Mouse (Mus musculus) cerebellum, adult 2 months (tissue): ENCODE results near the gene Zfp62. TPM values are rescaled to one million over a fixed set of nuclear protein-coding genes. Genes with fewer than 3 reads are reported as not detected.

Source experiments
- DNase-seq, 2 experiments: peaks; one replicate each; pipeline ENCODE4 v3.0.0; 2021
- H3K27ac ChIP-seq: fragments of 200-500 bp; 2 replicates; pipeline ENCODE4 v1.5.1; 2012; ENCODE audit warnings: low read length, control low read depth, inconsistent platforms; ENCODE audit not compliant: insufficient read depth
- H3K27me3 ChIP-seq: fragments of 200-500 bp; 2 replicates; pipeline ENCODE4 v1.6.1; 2012; ENCODE audit warnings: inconsistent platforms, mild to moderate bottlenecking, low read length, moderate library complexity; ENCODE audit not compliant: control insufficient read depth, insufficient read depth
- H3K4me1 ChIP-seq: fragments of 200-500 bp; 2 replicates; pipeline ENCODE4 v1.6.1; 2011; ENCODE audit warnings: low read length; ENCODE audit not compliant: control insufficient read depth, insufficient read depth
- H3K4me3 ChIP-seq: fragments of 200-500 bp; replicated peaks from 2 replicates; pipeline ENCODE3; 2011; ENCODE audit warnings: mild to moderate bottlenecking, low read depth, low read length, control low read depth; ENCODE audit not compliant: insufficient read depth
- CTCF ChIP-seq: fragments of 200-500 bp; IDR thresholded peaks from 2 replicates; pipeline ENCODE4 v1.5.1; 2011; ENCODE audit warnings: low read depth, mild to moderate bottlenecking, control low read depth, low read length, moderate library complexity, borderline replicate concordance; ENCODE audit not compliant: insufficient read depth
- POLR2A ChIP-seq: fragments of 200-500 bp; IDR thresholded peaks from 2 replicates; pipeline ENCODE4 v1.6.1; 2011; ENCODE audit warnings: low read length, control low read depth, borderline replicate concordance; ENCODE audit not compliant: insufficient read depth
- WGBS: fragments of 180-500 bp; shearing (Covaris S2); methylation state at CpG from one replicate; pipeline ENCODE4 v1.1.7; 2018; 5-methylcytosine and 5-hydroxymethylcytosine counted together
- polyA plus RNA-seq: library from polyadenylated mRNA; depleted of rRNA; stranded (reverse); fragments of >200 nt; gene quantifications from 2 replicates; pipeline ENCODE4 v1.2.3, GENCODE M21; 2012

Gene Zfp62
- polyA plus RNA-seq, 1 experiment = 22.6 TPM

- Histone ChIP-seq H3K4me3 (no peak overlapping the region), H3K27ac (no peak overlapping the region), H3K27me3 (no peaks in the 10 kb centered on the region), H3K4me1 (no peaks in the 10 kb centered on the region)
- 49% methylated on average over 5 of the region's 5 CpGs for WGBS
- DNase-seq = no peak
- no peak for TF ChIP-seq POLR2A
- TF ChIP-seq CTCF = no peak
These were observed 49.0 kb downstream of the Zfp62 start for GRCm38 (mm10) chr11:49252048-49252447.

GRCm38 (mm10) chr11:49253035-49253434 lies 49.9 kb downstream of the Zfp62 start:
- TF ChIP-seq CTCF (no peak), POLR2A (no peak)
- WGBS = 53% methylated on average over 6 of the region's 6 CpGs
- H3K4me3 ChIP-seq = no peak overlapping the region
- H3K4me1 ChIP-seq = no peaks in the 10 kb centered on the region
- H3K27me3 ChIP-seq = no peaks in the 10 kb centered on the region
- H3K27ac ChIP-seq = no peak overlapping the region
- no peak for DNase-seq

- Histone ChIP-seq H3K27ac (no peak overlapping the region), H3K4me1 (0 out of 2 replicates have a peak, but pooled peaks cover 5% of the 10 kb centered on the region), H3K4me3 (no peak overlapping the region), H3K27me3 (no peaks in the 10 kb centered on the region)
- WGBS = 93% methylated on average over 2 of the region's 2 CpGs
- TF ChIP-seq CTCF = no peak
- TF ChIP-seq POLR2A = no peak
- no peak for DNase-seq
These were observed 56.2 kb downstream of the Zfp62 start for GRCm38 (mm10) chr11:49259296-49259695.

GRCm38 (mm10) chr11:49259829-49260228 lies 56.7 kb downstream of the Zfp62 start:
- Histone ChIP-seq H3K27me3 (no peaks in the 10 kb centered on the region), H3K4me1 (0 out of 2 replicates have a peak, but pooled peaks cover 5% of the 10 kb centered on the region), H3K4me3 (no peak overlapping the region), H3K27ac (no peak overlapping the region)
- no peak for DNase-seq
- TF ChIP-seq POLR2A = no peak
- no peak for TF ChIP-seq CTCF
- WGBS = 71% methylated on average over 1 of the region's 1 CpGs

GRCm38 (mm10) chr11:49260598-49261312 lies 57.7 kb downstream of the Zfp62 start:
- H3K27ac ChIP-seq = no peak overlapping the region
- 66% methylated on average over 21 of the region's 21 CpGs for WGBS

GRCm38 (mm10) chr11:49261313-49261855 lies 58.3 kb downstream of the Zfp62 start:
- Histone ChIP-seq H3K4me3 (no peak overlapping the region), H3K4me1 (0 out of 2 replicates have a peak, but pooled peaks cover 5% of the 10 kb centered on the region), H3K27me3 (no peaks in the 10 kb centered on the region), H3K27ac (no peak overlapping the region)
- no peak for DNase-seq
- no peak for TF ChIP-seq POLR2A
- no peak for TF ChIP-seq CTCF
- WGBS = 75% methylated on average over 14 of the region's 14 CpGs

More at GRCm38 (mm10) chr11:49260598-49261312, 57.7 kb downstream of the Zfp62 start:
- H3K27me3 ChIP-seq = no peaks in the 10 kb centered on the region
- DNase-seq = no peak
- H3K4me3 ChIP-seq = no peak overlapping the region
- TF ChIP-seq CTCF = no peak
- no peak for TF ChIP-seq POLR2A
- H3K4me1 ChIP-seq = 0 out of 2 replicates have a peak, but pooled peaks cover 5% of the 10 kb centered on the region

GRCm38 (mm10) chr11:49262286-49262685 lies 59.2 kb downstream of the Zfp62 start:
- H3K4me1 ChIP-seq = 0 out of 2 replicates have a peak, but pooled peaks cover 5% of the 10 kb centered on the region
- TF ChIP-seq POLR2A (no peak), CTCF (no peak)
- no peak overlapping the region for H3K27ac ChIP-seq
- no peak for DNase-seq
- 59% methylated on average over 5 of the region's 5 CpGs for WGBS
- no peak overlapping the region for H3K4me3 ChIP-seq
- H3K27me3 ChIP-seq = no peaks in the 10 kb centered on the region

- WGBS = 46% methylated on average over 6 of the region's 6 CpGs
- H3K4me3 ChIP-seq = no peak overlapping the region
- TF ChIP-seq CTCF (no peak), POLR2A (no peak)
- no peaks in the 10 kb centered on the region for H3K27me3 ChIP-seq
- 0 out of 2 replicates have a peak, but pooled peaks cover 5% of the 10 kb centered on the region for H3K4me1 ChIP-seq
- no peak for DNase-seq
- no peak overlapping the region for H3K27ac ChIP-seq
These were observed 60.1 kb downstream of the Zfp62 start for GRCm38 (mm10) chr11:49263149-49263548.
